Mouse (Mus musculus): ENCODE measurements around the gene Eif4e2. TPM values are rescaled to one million over a fixed set of nuclear protein-coding genes. Genes with fewer than 3 reads are reported as not detected.

Eif4e2 gene
- total RNA-seq, 1 experiment from 2014 or later, result 145 TPM

- no peak for ATAC-seq (replicated peaks; ENCODE audit: insufficient number of reproducible peaks, low FRiP score, low TSS enrichment, poor library complexity, severe bottlenecking)
Measured at GRCm38 (mm10) chr1:87198119-87199065, 15.3 kb upstream of the Eif4e2 start.

DNA sequence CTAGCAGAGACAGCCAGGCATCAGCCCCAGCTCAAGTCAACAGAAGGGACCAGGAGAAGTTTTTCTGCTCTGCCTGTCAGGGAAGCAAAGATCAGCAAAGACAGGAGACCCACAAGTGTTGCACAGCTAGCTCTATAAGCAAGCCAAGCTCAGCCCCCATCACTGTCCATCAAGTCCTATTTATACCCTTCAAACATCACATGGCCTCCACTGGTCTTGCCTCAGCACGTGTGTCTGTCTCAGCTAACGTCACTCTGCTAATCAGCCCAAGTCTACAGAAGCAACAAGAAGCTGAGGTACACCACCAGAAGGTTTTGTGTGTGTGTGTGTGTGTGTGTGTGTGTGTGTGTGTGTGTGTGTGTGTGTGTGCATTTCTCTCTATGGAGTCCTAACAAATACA, 12.9 kb upstream of the Eif4e2 start:
- no peak for ATAC-seq (replicated peaks; ENCODE audit: insufficient number of reproducible peaks, low FRiP score, low TSS enrichment, poor library complexity, severe bottlenecking)

- ATAC-seq (replicated peaks; ENCODE audit: insufficient number of reproducible peaks, low FRiP score, low TSS enrichment, poor library complexity, severe bottlenecking), result no peak
Measured at GRCm38 (mm10) chr1:87201848-87202247, 11.9 kb upstream of the Eif4e2 start.

DNA sequence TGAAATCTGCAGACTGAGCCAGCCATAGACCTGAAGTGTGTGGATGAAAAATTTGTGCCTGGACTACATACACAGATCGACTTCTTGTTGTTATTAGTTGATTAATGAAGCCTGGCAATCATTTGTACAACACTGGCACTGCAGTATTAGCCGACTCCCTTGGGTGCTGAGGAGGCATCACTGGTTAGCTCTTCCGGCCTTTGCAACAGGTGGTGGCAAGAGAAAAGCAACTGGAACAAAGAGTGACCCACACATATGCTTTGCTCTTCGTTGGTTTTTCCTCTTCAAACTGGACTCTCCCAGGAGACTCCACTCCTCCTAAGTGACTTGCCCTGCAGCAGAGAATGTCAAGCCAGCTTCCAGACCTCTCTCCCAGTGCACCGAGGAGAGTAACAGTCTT, 9.9 kb upstream of the Eif4e2 start:
- no peak for ATAC-seq (replicated peaks; ENCODE audit: insufficient number of reproducible peaks, low FRiP score, low TSS enrichment, poor library complexity, severe bottlenecking)

DNA sequence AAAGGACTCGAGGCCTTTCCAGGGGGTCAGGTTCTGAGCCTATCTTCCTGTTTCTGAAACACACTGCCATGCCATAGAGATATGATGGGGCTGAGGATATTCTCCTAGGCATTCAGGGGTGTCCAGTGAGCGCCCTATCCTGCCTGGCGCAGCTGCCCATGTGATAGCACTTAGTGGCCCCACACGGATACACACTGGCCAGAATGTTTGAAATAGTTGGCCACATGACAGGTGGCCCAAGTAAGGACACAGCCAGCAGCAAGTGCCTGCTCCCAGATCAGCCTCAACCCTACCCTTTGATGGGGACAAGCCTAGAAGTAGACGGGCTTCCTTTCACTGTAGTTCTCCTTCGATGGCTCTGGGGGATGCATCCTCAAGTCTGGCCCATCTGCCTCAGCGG, 9.2 kb upstream of the Eif4e2 start, which contains the start of gene Chrng:
Chrng (plus strand) TSS at position 193 of the 400 bp plus-strand sequence.
- ATAC-seq (replicated peaks; ENCODE audit: insufficient number of reproducible peaks, low FRiP score, low TSS enrichment, poor library complexity, severe bottlenecking), result no peak

- ATAC-seq (replicated peaks; ENCODE audit: insufficient number of reproducible peaks, low FRiP score, low TSS enrichment, poor library complexity, severe bottlenecking), result no peak
Measured at GRCm38 (mm10) chr1:87205038-87205437, 8.7 kb upstream of the Eif4e2 start.

DNA sequence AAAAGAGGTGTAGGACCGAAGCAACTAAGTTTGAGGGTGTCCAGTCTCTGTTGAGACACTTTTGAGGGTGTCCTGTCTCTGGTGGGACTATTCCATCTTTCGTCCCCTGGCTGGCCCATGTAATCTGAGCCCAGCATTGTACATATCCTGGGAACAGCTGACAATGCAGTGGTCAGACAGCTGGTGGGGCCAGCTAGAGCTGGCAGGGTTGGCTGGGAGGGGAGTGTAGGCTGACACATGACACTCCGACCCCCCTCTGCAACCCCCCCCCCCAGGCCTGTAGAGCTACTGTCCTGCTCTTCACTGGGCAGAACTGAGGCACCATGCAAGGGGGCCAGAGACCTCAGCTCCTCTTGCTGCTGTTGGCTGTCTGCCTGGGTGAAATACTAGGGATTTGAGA, 8.2 kb upstream of the Eif4e2 start:
- ATAC-seq (replicated peaks; ENCODE audit: insufficient number of reproducible peaks, low FRiP score, low TSS enrichment, poor library complexity, severe bottlenecking), result no peak

- ATAC-seq (replicated peaks; ENCODE audit: insufficient number of reproducible peaks, low FRiP score, low TSS enrichment, poor library complexity, severe bottlenecking), result no peak
Measured at GRCm38 (mm10) chr1:87206339-87206738, 7.4 kb upstream of the Eif4e2 start.

DNA sequence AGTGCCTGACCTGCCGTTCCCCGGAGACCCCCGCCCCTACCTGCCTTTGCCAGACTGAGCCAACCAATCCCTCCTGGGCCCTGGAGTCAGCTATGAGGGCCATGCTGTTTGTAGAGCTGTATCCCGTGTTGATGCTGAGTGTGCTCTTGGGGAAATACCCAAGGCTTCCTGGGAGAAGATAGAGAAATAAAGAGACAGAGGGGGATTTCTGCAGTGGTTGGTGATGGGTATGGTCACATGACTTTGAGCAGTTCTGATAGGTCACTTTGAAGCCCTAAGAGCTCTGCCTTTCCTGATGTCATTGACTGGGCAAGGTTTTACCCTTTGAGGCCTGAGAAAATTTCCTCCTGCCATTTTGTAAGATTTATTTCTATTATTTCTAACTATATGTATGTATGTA, 2.3 kb upstream of the Eif4e2 start:
- no peak for ATAC-seq (replicated peaks; ENCODE audit: insufficient number of reproducible peaks, low FRiP score, low TSS enrichment, poor library complexity, severe bottlenecking)

DNA sequence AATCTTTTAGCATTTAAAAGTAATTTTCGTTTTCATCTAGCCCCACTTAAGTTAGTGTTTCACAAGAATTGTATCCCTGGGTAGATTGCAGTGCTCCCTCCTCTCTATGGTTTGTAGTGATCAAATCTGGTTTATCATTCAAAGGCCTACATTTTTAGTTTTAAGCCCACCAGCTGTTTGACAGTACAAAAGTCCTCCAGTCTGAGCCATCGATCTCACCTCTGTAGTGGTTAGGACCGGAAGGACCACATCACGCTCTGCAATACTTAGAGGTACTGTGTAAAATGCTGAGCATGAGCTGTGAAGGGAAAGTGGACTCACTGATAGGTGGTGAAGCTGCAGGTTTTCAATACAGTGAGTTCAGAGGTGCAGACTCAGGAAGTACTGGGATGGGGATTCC, 1.0 kb downstream of the Eif4e2 start:
- ATAC-seq (replicated peaks; ENCODE audit: insufficient number of reproducible peaks, low FRiP score, low TSS enrichment, poor library complexity, severe bottlenecking), result no peak

- ATAC-seq (replicated peaks; ENCODE audit: insufficient number of reproducible peaks, low FRiP score, low TSS enrichment, poor library complexity, severe bottlenecking), result no peak
Measured at GRCm38 (mm10) chr1:87217938-87218337, 4.2 kb downstream of the Eif4e2 start.

- ATAC-seq (replicated peaks; ENCODE audit: insufficient number of reproducible peaks, low FRiP score, low TSS enrichment, poor library complexity, severe bottlenecking), result no peak
Measured at GRCm38 (mm10) chr1:87225739-87226138, 12.0 kb downstream of the Eif4e2 start.

GRCm38 (mm10) chr1:87226409-87227159, 12.9 kb downstream of the Eif4e2 start:
- ATAC-seq (replicated peaks; ENCODE audit: insufficient number of reproducible peaks, low FRiP score, low TSS enrichment, poor library complexity, severe bottlenecking), result no peak

DNA sequence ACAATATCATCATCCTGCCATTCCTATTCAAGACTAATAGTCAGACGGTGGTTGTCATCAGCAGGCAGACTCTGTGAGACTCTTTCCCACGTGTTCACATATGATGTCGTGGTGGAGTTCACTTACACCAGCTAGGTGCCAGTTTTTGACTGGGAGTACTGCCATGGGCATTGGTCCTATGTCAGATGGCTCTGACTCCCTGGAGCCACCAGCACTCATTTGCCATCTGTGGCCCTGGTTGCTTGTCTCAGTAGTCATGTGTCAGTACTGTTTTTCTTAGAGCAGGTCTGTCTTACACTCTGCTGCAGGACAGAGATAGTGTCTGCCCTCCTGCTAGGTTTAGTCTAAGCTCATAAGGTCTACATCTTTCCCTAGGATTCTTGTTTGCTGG, 13.4 kb downstream of the Eif4e2 start:
- no peak for ATAC-seq (replicated peaks; ENCODE audit: insufficient number of reproducible peaks, low FRiP score, low TSS enrichment, poor library complexity, severe bottlenecking)

- no peak for ATAC-seq (replicated peaks; ENCODE audit: insufficient number of reproducible peaks, low FRiP score, low TSS enrichment, poor library complexity, severe bottlenecking)
Measured at GRCm38 (mm10) chr1:87230606-87231005, 16.9 kb downstream of the Eif4e2 start.

- ATAC-seq (replicated peaks; ENCODE audit: insufficient number of reproducible peaks, low FRiP score, low TSS enrichment, poor library complexity, severe bottlenecking), result no peak
Measured at GRCm38 (mm10) chr1:87232197-87232596, 18.5 kb downstream of the Eif4e2 start.

- ATAC-seq (replicated peaks; ENCODE audit: insufficient number of reproducible peaks, low FRiP score, low TSS enrichment, poor library complexity, severe bottlenecking), result no peak
Measured at GRCm38 (mm10) chr1:87239056-87239455, 25.3 kb downstream of the Eif4e2 start.

DNA sequence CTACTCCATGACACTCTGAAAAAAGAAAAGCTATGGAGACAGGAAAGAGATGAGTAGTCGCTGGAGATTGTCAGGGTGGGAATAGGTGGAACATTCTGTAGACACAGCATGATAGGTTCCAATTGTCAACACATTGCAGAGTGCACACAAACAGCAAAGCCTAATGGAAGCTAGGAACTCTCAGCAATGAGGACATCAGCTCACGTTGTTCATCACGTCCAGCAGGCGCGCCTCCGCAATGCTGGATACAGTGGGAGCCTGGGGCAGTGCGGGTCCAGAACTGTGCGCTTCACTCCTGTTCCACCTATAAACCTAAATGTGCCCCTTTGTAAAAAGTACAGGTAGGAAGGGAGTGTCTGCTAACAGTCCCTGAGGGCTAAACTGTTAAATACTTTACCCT, 29.3 kb downstream of the Eif4e2 start:
- ATAC-seq (replicated peaks; ENCODE audit: insufficient number of reproducible peaks, low FRiP score, low TSS enrichment, poor library complexity, severe bottlenecking), result no peak

- ATAC-seq (replicated peaks; ENCODE audit: insufficient number of reproducible peaks, low FRiP score, low TSS enrichment, poor library complexity, severe bottlenecking), result no peak
Measured at GRCm38 (mm10) chr1:87245430-87245829, 31.7 kb downstream of the Eif4e2 start.

Measured in monocyte, adult 5-6 weeks (primary cell).